Mouse (Mus musculus) intestine, embryonic 16.5 days (tissue): ENCODE data around the gene Enpp6. TPM values are rescaled to one million over a fixed set of nuclear protein-coding genes. Genes with fewer than 3 reads are reported as not detected.

Experiments used
- ATAC-seq: fragments of 200-750 bp; cut with Nextera tagmentation; 2 replicates; pipeline ENCODE4 v1.8.0; 2017; ENCODE audit warnings: moderate TSS enrichment, moderate library complexity
- H3K27ac ChIP-seq: fragments of 300-500 bp; sonication (generic); 2 replicates; pipeline ENCODE4 v1.5.1; 2014; ENCODE audit warnings: mild to moderate bottlenecking, low read length
- H3K27me3 ChIP-seq: fragments of 300-500 bp; sonication (generic); replicated peaks from 2 replicates; pipeline ENCODE4 v1.6.1; 2014; ENCODE audit warnings: low read length, control low read depth, mixed read lengths; ENCODE audit not compliant: control insufficient read depth, insufficient read depth
- H3K36me3 ChIP-seq: fragments of 300-500 bp; sonication (generic); 2 replicates; pipeline ENCODE4 v1.6.1; 2014; ENCODE audit warnings: low read length, control low read depth; ENCODE audit not compliant: control insufficient read depth, insufficient read depth
- H3K4me1 ChIP-seq: fragments of 300-500 bp; sonication (generic); 2 replicates; pipeline ENCODE4 v1.6.1; 2014; ENCODE audit warnings: low read length, control low read depth, mixed read lengths; ENCODE audit not compliant: control insufficient read depth, insufficient read depth
- H3K4me2 ChIP-seq: fragments of 300-500 bp; sonication (generic); 2 replicates; pipeline ENCODE4 v1.6.1; 2014; ENCODE audit warnings: low read depth, low read length, control low read depth
- H3K4me3 ChIP-seq: fragments of 300-500 bp; sonication (generic); 2 replicates; pipeline ENCODE4 v1.5.1; 2014; ENCODE audit warnings: mild to moderate bottlenecking, low read length
- H3K9ac ChIP-seq: fragments of 300-500 bp; sonication (generic); 2 replicates; pipeline ENCODE4 v1.6.1; 2014; ENCODE audit warnings: low read depth, low read length
- H3K9me3 ChIP-seq: fragments of 300-500 bp; sonication (generic); 2 replicates; pipeline ENCODE4 v1.6.1; 2016; ENCODE audit warnings: low read length, control low read depth; ENCODE audit not compliant: control insufficient read depth
- WGBS: fragments of 180-500 bp; shearing (Covaris S2); extraction: QIAGEN DNeasy Blood & Tissue Kit; methylation state at CpG from one replicate; pipeline ENCODE4 v1.1.7; 2014; 5-methylcytosine and 5-hydroxymethylcytosine counted together
- polyA plus RNA-seq: library from polyadenylated mRNA; unstranded; fragments of >200 nt; fragmentation: Nextera tagmentation; extraction: Ambion mirVana; gene quantifications from 2 replicates; pipeline ENCODE4 v1.2.1, GENCODE M21; 2015

The Enpp6 gene
- 0.15 and 0.21 TPM in 2 replicates for polyA plus RNA-seq

DNA sequence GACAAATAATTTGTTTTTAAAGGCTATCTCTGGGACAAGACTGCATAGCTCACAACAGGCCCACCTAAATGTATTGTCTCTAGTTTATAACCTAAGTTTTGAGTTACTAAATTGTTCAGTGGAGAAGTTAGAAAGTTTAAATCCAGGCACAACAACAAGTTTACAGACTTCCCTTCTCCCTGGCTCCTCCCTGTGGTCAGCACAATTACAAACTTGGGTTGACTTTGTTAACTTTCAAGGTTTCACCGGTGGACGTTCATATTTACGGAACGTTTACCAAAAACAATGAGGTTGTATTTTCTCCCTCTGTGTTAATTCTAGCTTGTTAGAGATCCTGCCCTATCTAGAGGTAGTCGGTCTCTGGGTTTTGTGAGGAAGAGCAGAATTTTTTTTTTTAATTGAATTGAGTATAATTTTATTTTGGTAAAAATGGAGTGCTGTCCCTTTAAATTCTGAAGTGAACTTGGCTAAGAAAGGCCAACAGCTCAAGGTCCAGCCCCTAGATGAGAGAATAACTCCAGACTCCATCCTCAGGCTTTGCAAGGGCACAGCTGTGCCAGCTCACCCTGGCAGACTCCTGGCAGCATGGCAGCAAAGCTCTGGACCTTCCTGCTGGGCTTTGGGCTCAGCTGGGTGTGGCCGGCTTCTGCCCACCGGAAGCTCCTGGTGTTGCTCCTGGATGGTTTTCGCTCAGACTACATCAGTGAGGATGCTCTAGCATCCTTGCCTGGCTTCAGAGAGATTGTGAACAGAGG is at the start of gene Enpp6:
Gene Enpp6, plus strand, starts transcription at position 502 of the 755 bp plus-strand sequence.
- no peaks in the 10 kb centered on the region for H3K36me3 ChIP-seq
- 86% methylated on average over 8 of the region's 8 CpGs for WGBS
- H3K9me3 ChIP-seq = no peaks in the 10 kb centered on the region
- no peak for ATAC-seq
- H3K4me2 ChIP-seq = no peak within 1 kb of the TSS
- H3K4me1 ChIP-seq = no peaks in the 10 kb centered on the region
- H3K9ac ChIP-seq = no peak within 1 kb of the TSS
- no peak within 1 kb of the TSS for H3K4me3 ChIP-seq
- H3K27ac ChIP-seq = no peak within 1 kb of the TSS
- H3K27me3 ChIP-seq = no peaks in the 10 kb centered on the region

DNA sequence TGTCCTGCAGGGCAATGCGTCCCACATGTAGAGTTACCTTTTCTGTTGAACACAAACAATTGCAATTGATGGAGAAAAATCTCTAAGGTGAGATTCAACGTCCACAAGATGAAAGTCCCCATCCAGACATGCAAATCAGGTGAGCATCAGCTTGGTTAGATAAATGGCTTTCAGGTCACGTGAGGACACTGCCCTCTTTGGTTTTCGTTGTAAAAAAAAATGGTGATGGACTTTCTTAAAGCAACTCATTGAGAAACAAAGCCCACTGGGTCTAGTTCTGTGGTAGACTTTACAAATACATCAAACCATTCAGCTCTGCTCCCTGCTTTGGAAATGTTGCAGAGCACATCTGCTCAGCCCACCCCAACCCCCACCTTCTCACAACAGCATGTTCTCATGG is 48.5 kb upstream of the Enpp6 start:
- Histone ChIP-seq H3K36me3 (no peaks in the 10 kb centered on the region), H3K4me2 (no peak overlapping the region), H3K9ac (no peak overlapping the region), H3K9me3 (no peaks in the 10 kb centered on the region), H3K27ac (no peak overlapping the region), H3K4me3 (no peak overlapping the region), H3K27me3 (no peaks in the 10 kb centered on the region), H3K4me1 (no peaks in the 10 kb centered on the region)
- no peak for ATAC-seq
- 77% methylated on average over 4 of the region's 4 CpGs for WGBS

DNA sequence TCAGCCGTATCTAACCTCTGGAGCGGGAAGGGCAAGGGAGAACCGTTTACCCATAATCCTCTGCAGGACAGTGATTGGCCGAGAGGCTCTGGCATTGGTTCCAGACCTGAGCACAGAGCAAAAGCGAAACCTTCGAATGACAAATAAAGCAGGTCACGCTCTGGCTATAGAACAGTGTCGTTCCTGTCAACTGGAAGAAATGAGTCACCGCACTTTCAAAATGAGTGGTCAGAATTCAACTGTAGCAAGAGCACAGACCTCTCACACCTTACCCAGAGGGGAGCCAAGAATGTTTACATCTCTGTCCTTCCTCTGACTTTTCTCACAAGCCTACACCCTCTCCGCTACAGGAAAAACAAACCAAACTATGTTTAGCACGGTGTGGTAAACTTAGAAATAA is 45.4 kb upstream of the Enpp6 start:
- Histone ChIP-seq H3K36me3 (no peaks in the 10 kb centered on the region), H3K4me2 (no peak overlapping the region), H3K27ac (no peak overlapping the region), H3K9ac (no peak overlapping the region), H3K27me3 (no peaks in the 10 kb centered on the region), H3K9me3 (no peaks in the 10 kb centered on the region), H3K4me1 (no peaks in the 10 kb centered on the region), H3K4me3 (no peak overlapping the region)
- ATAC-seq = peak; percentile 36; the same call in 1 of the 2 replicates
- WGBS = 67% methylated on average over 11 of the region's 11 CpGs

DNA sequence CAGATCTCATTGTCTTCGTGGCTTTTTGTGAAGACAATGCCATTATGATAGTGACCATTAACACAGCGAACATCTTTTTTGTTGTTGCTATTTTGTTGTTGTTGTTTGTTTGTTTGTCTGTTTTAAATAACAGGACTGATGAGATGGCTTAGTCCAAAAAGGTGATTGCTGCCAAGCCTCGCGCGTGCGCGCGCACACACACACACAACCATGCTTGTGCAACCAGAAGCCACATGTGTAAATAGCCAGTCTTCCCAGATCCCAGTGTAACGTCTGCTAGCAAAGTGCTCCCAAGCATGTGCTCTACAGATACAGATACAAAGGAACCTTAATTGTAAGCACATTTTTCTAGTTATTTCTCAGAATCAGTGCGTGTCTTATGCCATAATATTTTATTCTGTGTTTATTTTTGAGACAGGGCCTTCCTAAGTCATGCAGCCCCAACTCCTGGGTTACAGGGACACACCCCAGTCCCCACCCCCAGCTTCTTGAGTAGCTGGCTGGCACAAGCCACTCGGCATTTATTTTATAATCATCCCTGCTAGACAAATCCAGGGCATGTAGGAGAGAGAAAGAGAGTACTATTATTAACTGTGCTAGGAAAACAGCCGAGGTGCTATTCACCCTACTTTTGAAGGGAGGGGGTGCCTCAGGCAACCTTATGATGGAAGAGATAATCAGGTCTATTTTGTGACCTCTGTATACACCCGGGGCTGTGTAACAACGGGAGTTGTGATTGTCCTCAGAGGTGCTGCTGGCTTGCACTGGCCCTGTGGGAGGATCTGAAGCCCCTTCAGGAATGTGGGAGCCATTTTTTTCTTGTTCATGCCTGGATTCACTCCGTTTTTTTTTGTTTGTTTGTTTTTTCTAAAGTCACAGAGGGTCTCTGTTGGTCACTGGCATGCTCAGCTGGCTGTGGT is 44.7 kb upstream of the Enpp6 start:
- WGBS = 70% methylated on average over 15 of the region's 15 CpGs
- Histone ChIP-seq H3K4me1 (no peaks in the 10 kb centered on the region), H3K27me3 (no peaks in the 10 kb centered on the region), H3K27ac (no peak overlapping the region), H3K36me3 (no peaks in the 10 kb centered on the region), H3K9ac (no peak overlapping the region), H3K9me3 (no peaks in the 10 kb centered on the region), H3K4me3 (no peak overlapping the region), H3K4me2 (no peak overlapping the region)
- ATAC-seq = 0 out of 2 replicates have a peak, but pooled peaks have one; percentile 9

DNA sequence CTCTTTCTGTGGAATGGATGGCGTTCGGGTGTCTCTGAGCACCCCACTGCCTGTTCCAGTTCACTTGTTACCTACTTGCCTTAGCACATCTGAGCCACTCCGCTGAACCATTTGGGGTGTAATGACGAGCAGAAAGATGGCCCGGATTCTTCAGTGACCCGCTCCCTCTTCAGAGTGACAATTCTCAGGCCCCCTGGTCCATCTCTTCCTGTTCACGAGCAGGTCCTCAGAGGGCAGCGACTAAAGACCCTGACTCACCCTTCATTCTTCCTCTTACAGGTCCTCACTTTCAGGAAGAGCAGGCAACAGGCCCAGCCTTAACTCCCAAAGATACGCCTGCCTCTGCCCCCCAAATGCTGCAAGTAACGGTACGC is 44.0 kb upstream of the Enpp6 start:
- H3K36me3 ChIP-seq = no peaks in the 10 kb centered on the region
- no peak overlapping the region for H3K4me2 ChIP-seq
- no peaks in the 10 kb centered on the region for H3K27me3 ChIP-seq
- H3K27ac ChIP-seq = no peak overlapping the region
- WGBS = 88% methylated on average over 11 of the region's 11 CpGs
- no peaks in the 10 kb centered on the region for H3K4me1 ChIP-seq
- H3K4me3 ChIP-seq = no peak overlapping the region
- no peaks in the 10 kb centered on the region for H3K9me3 ChIP-seq
- H3K9ac ChIP-seq = no peak overlapping the region
- ATAC-seq = no peak

DNA sequence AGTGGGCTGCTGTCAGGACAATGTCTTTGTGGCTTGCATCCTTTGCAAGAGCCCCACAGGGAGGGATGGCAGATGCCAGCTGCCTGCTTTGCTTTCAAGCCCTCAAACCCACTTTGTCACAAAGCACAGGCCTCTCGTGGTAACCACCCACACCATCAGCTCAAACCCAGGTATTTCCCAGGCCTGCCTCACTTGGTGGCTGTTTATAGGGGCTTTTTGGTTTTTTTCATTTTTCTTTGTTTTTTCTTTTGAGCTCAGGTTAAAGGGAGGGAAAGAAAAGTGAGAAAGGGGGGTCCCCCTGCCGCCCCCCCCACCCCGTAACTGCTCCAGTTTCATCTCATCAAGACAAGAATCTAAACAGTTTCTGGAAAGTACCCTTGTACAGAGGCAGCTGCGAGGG is 43.4 kb upstream of the Enpp6 start:
- H3K4me3 ChIP-seq = no peak overlapping the region
- no peaks in the 10 kb centered on the region for H3K36me3 ChIP-seq
- ATAC-seq = no peak
- no peaks in the 10 kb centered on the region for H3K4me1 ChIP-seq
- no peaks in the 10 kb centered on the region for H3K9me3 ChIP-seq
- H3K27ac ChIP-seq = no peak overlapping the region
- H3K9ac ChIP-seq = no peak overlapping the region
- 92% methylated on average over 4 of the region's 4 CpGs for WGBS
- no peaks in the 10 kb centered on the region for H3K27me3 ChIP-seq
- H3K4me2 ChIP-seq = no peak overlapping the region

DNA sequence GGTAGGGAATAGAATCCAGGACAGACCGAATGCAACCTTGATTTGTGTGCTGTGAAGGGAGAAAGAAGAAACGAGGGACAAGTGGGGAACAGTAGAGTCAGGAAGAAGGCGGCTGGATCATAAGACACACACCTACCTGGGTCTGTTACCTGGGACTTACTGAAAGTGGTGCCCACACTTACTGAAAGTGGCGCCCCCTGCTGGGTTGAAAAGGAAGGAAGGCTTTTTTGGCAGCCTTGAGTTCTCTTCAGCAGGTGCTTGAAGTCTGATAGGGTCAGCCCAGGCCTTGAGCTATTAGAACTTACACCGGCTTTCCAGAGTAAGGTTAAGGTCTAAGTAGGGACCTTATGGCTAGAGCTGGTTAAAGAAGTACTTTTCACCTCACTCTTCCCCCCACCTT is 40.5 kb upstream of the Enpp6 start:
- no peak overlapping the region for H3K4me2 ChIP-seq
- no peaks in the 10 kb centered on the region for H3K27me3 ChIP-seq
- no peaks in the 10 kb centered on the region for H3K36me3 ChIP-seq
- 73% methylated on average over 5 of the region's 5 CpGs for WGBS
- no peak for ATAC-seq
- H3K4me1 ChIP-seq = no peaks in the 10 kb centered on the region
- H3K9ac ChIP-seq = no peak overlapping the region
- no peaks in the 10 kb centered on the region for H3K9me3 ChIP-seq
- no peak overlapping the region for H3K27ac ChIP-seq
- no peak overlapping the region for H3K4me3 ChIP-seq

GRCm38 (mm10) chr8:46948091-46948757 is 38.5 kb upstream of the Enpp6 start:
- Histone ChIP-seq H3K36me3 (no peaks in the 10 kb centered on the region), H3K27ac (no peak overlapping the region), H3K27me3 (no peaks in the 10 kb centered on the region), H3K4me3 (no peak overlapping the region), H3K9me3 (no peaks in the 10 kb centered on the region), H3K4me1 (no peaks in the 10 kb centered on the region), H3K9ac (no peak overlapping the region), H3K4me2 (no peak overlapping the region)
- 63% methylated on average over 14 of the region's 14 CpGs for WGBS
- ATAC-seq = no peak

GRCm38 (mm10) chr8:46953472-46953871 is 33.2 kb upstream of the Enpp6 start:
- Histone ChIP-seq H3K9ac (no peak overlapping the region), H3K4me2 (no peak overlapping the region), H3K27me3 (no peaks in the 10 kb centered on the region), H3K27ac (no peak overlapping the region), H3K36me3 (no peaks in the 10 kb centered on the region), H3K4me3 (no peak overlapping the region), H3K4me1 (no peaks in the 10 kb centered on the region), H3K9me3 (no peaks in the 10 kb centered on the region)
- no peak for ATAC-seq
- 18% methylated on average over 7 of the region's 7 CpGs for WGBS
